Mouse (Mus musculus): Measurements from ENCODE around the gene Wee1.

DNA sequence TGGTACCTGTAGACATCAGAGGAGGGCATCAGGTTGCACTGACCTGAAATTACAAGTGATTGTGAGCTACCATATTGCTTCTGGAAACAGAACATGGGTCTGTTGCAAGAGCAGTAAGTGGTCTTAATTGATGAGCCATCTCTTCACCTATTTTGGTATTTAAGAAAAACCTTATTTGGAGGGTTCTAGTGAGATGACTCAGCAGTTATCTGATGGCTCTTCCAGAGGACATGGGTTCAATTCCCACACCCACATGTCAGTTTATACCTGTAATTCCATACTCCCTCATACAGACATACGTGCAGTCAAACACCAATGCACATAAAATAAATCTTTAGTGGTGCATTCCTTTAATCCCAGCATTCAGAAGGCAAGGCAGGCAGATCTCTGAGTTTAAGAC is 22.0 kb downstream of the Wee1 start:
- TF ChIP-seq CTCF (IDR thresholded peaks at IDR 0.05; ENCODE audit: borderline replicate concordance, insufficient read depth, low read depth, low read length) (no peak), POLR2A (IDR thresholded peaks at IDR 0.05; ENCODE audit: borderline replicate concordance, insufficient read depth, low read length) (no peak)

Data from cerebellum, adult 2 months (tissue).